Mouse (Mus musculus): ENCODE data around the gene Tubb5. TPM values are rescaled to one million over a fixed set of nuclear protein-coding genes. Genes with fewer than 3 reads are reported as not detected.

Gene Tubb5
- polyA plus RNA-seq, 1 experiment, result 3,347 TPM

GRCm38 (mm10) chr17:35787493-35787892, 50.6 kb downstream of the Tubb5 start:
- no peak for DNase-seq (ENCODE audit: low read depth)
- TF ChIP-seq CTCF (IDR thresholded peaks at IDR 0.05; ENCODE audit: borderline replicate concordance, extremely low read depth, insufficient read depth, insufficient read length) (no peak), POLR2A (IDR thresholded peaks at IDR 0.05; ENCODE audit: borderline replicate concordance, extremely low read depth, insufficient read depth, insufficient read length, poor library complexity, severe bottlenecking) (no peak)

- TF ChIP-seq CTCF (IDR thresholded peaks at IDR 0.05; ENCODE audit: borderline replicate concordance, extremely low read depth, insufficient read depth, insufficient read length) (no peak), POLR2A (IDR thresholded peaks at IDR 0.05; ENCODE audit: borderline replicate concordance, extremely low read depth, insufficient read depth, insufficient read length, poor library complexity, severe bottlenecking) (no peak)
- no peak for DNase-seq (ENCODE audit: low read depth)
Measured at GRCm38 (mm10) chr17:35785140-35785539, 53.0 kb downstream of the Tubb5 start.

- DNase-seq (ENCODE audit: low read depth), result peak; percentile 18
Measured at GRCm38 (mm10) chr17:35783944-35784343, 54.2 kb downstream of the Tubb5 start.

More at GRCm38 (mm10) chr17:35783944-35784343, 54.2 kb downstream of the Tubb5 start:
- TF ChIP-seq CTCF (IDR thresholded peaks at IDR 0.05; ENCODE audit: borderline replicate concordance, extremely low read depth, insufficient read depth, insufficient read length), result no peak
- TF ChIP-seq POLR2A (IDR thresholded peaks at IDR 0.05; ENCODE audit: borderline replicate concordance, extremely low read depth, insufficient read depth, insufficient read length, poor library complexity, severe bottlenecking), result no peak

Other genes starting within 250 kb of the Tubb5 start
- gene Sfta2, start 236.8 kb downstream of the Tubb5 start, polyA plus RNA-seq (2012; rRNA removed), result 0.29 TPM in 1 of 2 replicates, not detected in the other
- not detected in 2 replicates for gene Gm9573, start 211.7 kb downstream of the Tubb5 start, polyA plus RNA-seq (2012; rRNA removed)
- 0.05 and 0.11 TPM in 2 replicates for gene Mucl3, start 194.6 kb downstream of the Tubb5 start, polyA plus RNA-seq (2012; rRNA removed)
- 36.8 and 40.6 TPM in 2 replicates for gene Vars2, start 170.7 kb downstream of the Tubb5 start, polyA plus RNA-seq (2012; rRNA removed)
- 28.8 and 40.8 TPM in 2 replicates for gene Gtf2h4, start 164.6 kb downstream of the Tubb5 start, polyA plus RNA-seq (2012; rRNA removed)
- gene Ddr1, start 133.7 kb downstream of the Tubb5 start, polyA plus RNA-seq (2012; rRNA removed), result 99.6 and 112 TPM in 2 replicates
- gene Ier3, start 16.6 kb downstream of the Tubb5 start, polyA plus RNA-seq (2012; rRNA removed), result 4.8 and 5.1 TPM in 2 replicates
- 87.1 and 101 TPM in 2 replicates for gene Flot1, start 15.1 kb downstream of the Tubb5 start, polyA plus RNA-seq (2012; rRNA removed)
- 18.8 and 23.7 TPM in 2 replicates for gene Mdc1, start 3.2 kb upstream of the Tubb5 start, polyA plus RNA-seq (2012; rRNA removed)
- 26.9 and 38.3 TPM in 2 replicates for gene Nrm, start 23.0 kb upstream of the Tubb5 start, polyA plus RNA-seq (2012; rRNA removed)
- gene Ppp1r18, start 27.3 kb upstream of the Tubb5 start, polyA plus RNA-seq (2012; rRNA removed), result 46.9 and 48.9 TPM in 2 replicates
- gene Dhx16, start 41.5 kb upstream of the Tubb5 start, polyA plus RNA-seq (2012; rRNA removed), result 66.0 and 71.9 TPM in 2 replicates
- gene 2310061I04Rik, start 59.1 kb upstream of the Tubb5 start, polyA plus RNA-seq (2012; rRNA removed), result 83.5 and 92.4 TPM in 2 replicates
- gene Atat1, start 71.8 kb upstream of the Tubb5 start, polyA plus RNA-seq (2012; rRNA removed), result 638 and 656 TPM in 2 replicates
- 43.9 and 51.4 TPM in 2 replicates for gene Mrps18b, start 78.1 kb upstream of the Tubb5 start, polyA plus RNA-seq (2012; rRNA removed)
- gene Ppp1r10, start 78.1 kb upstream of the Tubb5 start, polyA plus RNA-seq (2012; rRNA removed), result 52.8 and 60.8 TPM in 2 replicates
- 78.3 and 89.3 TPM in 2 replicates for gene Abcf1, start 131.5 kb upstream of the Tubb5 start, polyA plus RNA-seq (2012; rRNA removed)
- gene Gnl1, start 141.5 kb upstream of the Tubb5 start, polyA plus RNA-seq (2012; rRNA removed), result 31.2 and 52.4 TPM in 2 replicates
- 72.1 and 81.6 TPM in 2 replicates for gene Prr3, start 141.9 kb upstream of the Tubb5 start, polyA plus RNA-seq (2012; rRNA removed)
- 0.08 and 0.19 TPM in 2 replicates for gene H2-T24, start 182.3 kb upstream of the Tubb5 start, polyA plus RNA-seq (2012; rRNA removed)
- 5.4 and 9.9 TPM in 2 replicates for gene H2-T23, start 194.5 kb upstream of the Tubb5 start, polyA plus RNA-seq (2012; rRNA removed)
- 6.5 and 8.0 TPM in 2 replicates for gene H2-T22, start 204.4 kb upstream of the Tubb5 start, polyA plus RNA-seq (2012; rRNA removed)
- not detected in 2 replicates for gene Gm6034, start 204.7 kb upstream of the Tubb5 start, polyA plus RNA-seq (2012; rRNA removed)
- 0.06 TPM in 1 of 2 replicates, not detected in the other for gene Gm11127, start 220.1 kb upstream of the Tubb5 start, polyA plus RNA-seq (2012; rRNA removed)

Measured in brain, embryonic 14.5 days (tissue).